Mouse (Mus musculus): ENCODE measurements around the gene March7. TPM values are rescaled to one million over a fixed set of nuclear protein-coding genes. Genes with fewer than 3 reads are reported as not detected.

The March7 gene
- total and polyA plus RNA-seq, 3 experiments: 32.3 to 36.4 TPM; not detected in 1

DNA sequence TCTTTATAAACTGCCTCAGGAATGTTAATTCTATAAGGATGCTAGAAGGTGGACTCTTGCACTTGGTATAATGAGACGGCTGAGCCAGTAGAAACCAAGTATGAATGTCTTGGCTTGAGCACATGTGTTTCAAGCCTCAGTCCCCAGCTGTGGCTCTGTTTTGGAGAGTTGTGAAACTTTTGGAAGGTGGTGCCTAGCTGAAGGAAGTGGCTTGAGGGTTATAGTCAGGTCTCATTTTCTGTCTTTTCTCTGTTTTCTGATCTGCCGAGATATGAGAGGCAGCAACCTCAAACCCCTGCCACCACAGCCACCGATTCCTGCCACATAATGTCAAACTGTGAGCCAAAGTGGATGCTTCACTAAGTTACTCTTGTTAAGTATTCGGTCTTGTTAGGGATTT is 68.9 kb downstream of the March7 start:
- Histone ChIP-seq H3K4me1 (ENCODE audit: control insufficient read depth in 1 of 2, insufficient read depth in 2 of 2, low read length in 2 of 2) (0 out of 4 replicates have a peak, but pooled peaks cover 0 to 6% of the 10 kb centered on the region in 2 experiments), H3K27ac (ENCODE audit: control insufficient read depth, low read depth, low read length) (no peak overlapping the region), H3K27me3 (ENCODE audit: control insufficient read depth in 1 of 2, insufficient read depth in 2 of 2, low read length in 2 of 2) (no peaks in the 10 kb centered on the region), H3K36me3 (ENCODE audit: control insufficient read depth in 1 of 2, insufficient read depth in 2 of 2, low read length in 2 of 2) (peaks cover 0 to 2% of the 10 kb centered on the region in 2 experiments; a peak in 2 of 4 replicates), H3K79me2 (ENCODE audit: control insufficient read depth, insufficient read depth, low read length, poor library complexity) (no peaks in the 10 kb centered on the region), H3K9ac (ENCODE audit: control insufficient read depth, low read depth, low read length, poor library complexity, severe bottlenecking) (no peak overlapping the region), H3K4me3 (ENCODE audit: control insufficient read depth in 1 of 2, insufficient read depth in 1 of 2, low read depth in 2 of 2, low read length in 2 of 2) (no peak overlapping the region), H3K9me3 (replicated peaks; ENCODE audit: insufficient read depth, low read length) (no peaks in the 10 kb centered on the region)
- no peak for DNase-seq (ENCODE audit: low read depth, low spot score)
- no peak for TF ChIP-seq TAL1 (IDR thresholded peaks at IDR 0.05; ENCODE audit: low read length)

DNA sequence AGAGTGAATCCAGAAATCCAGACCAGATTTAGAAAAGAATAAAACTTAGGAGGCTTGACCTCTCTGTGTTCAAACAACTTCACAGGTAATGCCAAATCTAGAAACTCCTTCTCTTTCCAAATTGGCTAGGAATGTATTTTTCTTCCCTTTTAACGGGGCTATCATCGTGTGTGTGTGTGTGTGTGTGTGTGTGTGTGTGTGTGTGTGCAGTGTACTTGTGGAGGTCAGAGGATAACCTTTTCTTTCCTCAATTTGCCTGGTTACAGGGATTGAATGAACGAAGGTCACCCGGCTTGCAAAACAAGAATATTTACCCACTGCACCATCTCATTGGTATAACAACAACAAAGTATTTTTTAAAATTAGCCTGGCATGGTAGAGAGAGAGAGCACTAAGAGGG is 72.9 kb downstream of the March7 start:
- no peak overlapping the region for H3K27ac ChIP-seq (ENCODE audit: control insufficient read depth, low read depth, low read length)
- peaks cover 0 to 7% of the 10 kb centered on the region in 2 experiments; a peak in 2 of 4 replicates for H3K36me3 ChIP-seq (ENCODE audit: control insufficient read depth in 1 of 2, insufficient read depth in 2 of 2, low read length in 2 of 2)
- H3K9me3 ChIP-seq (replicated peaks; ENCODE audit: insufficient read depth, low read length): no peaks in the 10 kb centered on the region
- H3K9ac ChIP-seq (ENCODE audit: control insufficient read depth, low read depth, low read length, poor library complexity, severe bottlenecking): no peak overlapping the region
- peaks cover 0 to 15% of the 10 kb centered on the region in 2 experiments; a peak in 2 of 4 replicates for H3K4me1 ChIP-seq (ENCODE audit: control insufficient read depth in 1 of 2, insufficient read depth in 2 of 2, low read length in 2 of 2)
- no peaks in the 10 kb centered on the region for H3K79me2 ChIP-seq (ENCODE audit: control insufficient read depth, insufficient read depth, low read length, poor library complexity)
- no peak for DNase-seq (ENCODE audit: low read depth, low spot score)
- TF ChIP-seq KAT2A (conservative IDR thresholded peaks at IDR 0.05; ENCODE audit: low read depth, low read length) (no peak), POLR2A (IDR thresholded peaks at IDR 0.05; ENCODE audit: control insufficient read depth in 1 of 2, insufficient read depth in 1 of 2, low read depth in 1 of 2, low read length in 2 of 2, poor library complexity in 1 of 2) (no peak), UBTF (IDR thresholded peaks at IDR 0.05; ENCODE audit: borderline replicate concordance, insufficient read depth, low read depth, low read length) (no peak), E2F4 (IDR thresholded peaks at IDR 0.05; ENCODE audit: borderline replicate concordance, low read depth, low read length) (no peak), USF2 (IDR thresholded peaks at IDR 0.05; ENCODE audit: borderline replicate concordance in 1 of 2, insufficient read depth in 1 of 2, low read depth in 1 of 2, low read length in 2 of 2) (no peak), JUND (IDR thresholded peaks at IDR 0.05; ENCODE audit: low read depth, low read length) (no peak), SMC3 (IDR thresholded peaks at IDR 0.05; ENCODE audit: low read depth, low read length) (no peak), MAX (IDR thresholded peaks at IDR 0.05; ENCODE audit: low read length) (no peak), SIN3A (IDR thresholded peaks at IDR 0.05; ENCODE audit: low read length) (no peak), TAL1 (IDR thresholded peaks at IDR 0.05; ENCODE audit: low read length) (no peak), HCFC1 (IDR thresholded peaks at IDR 0.05; ENCODE audit: low read depth, low read length) (no peak), CHD2 (IDR thresholded peaks at IDR 0.05; ENCODE audit: low read length) (no peak), EP300 (IDR thresholded peaks at IDR 0.05; ENCODE audit: low read depth in 1 of 2, low read length in 2 of 2) (no peak), ZNF384 (IDR thresholded peaks at IDR 0.05; ENCODE audit: low read depth, low read length) (no peak), ETS1 (IDR thresholded peaks at IDR 0.05; ENCODE audit: low read depth, low read length) (no peak), GATA1 (IDR thresholded peaks at IDR 0.05; ENCODE audit: low read depth, low read length) (no peak)
- no peaks in the 10 kb centered on the region; a peak in 1 of 4 replicates for H3K27me3 ChIP-seq (ENCODE audit: control insufficient read depth in 1 of 2, insufficient read depth in 2 of 2, low read length in 2 of 2)
- H3K4me3 ChIP-seq (ENCODE audit: control insufficient read depth in 1 of 2, insufficient read depth in 1 of 2, low read depth in 2 of 2, low read length in 2 of 2): no peak overlapping the region

All from MEL (cell line).